Mouse (Mus musculus): ENCODE results near the gene Tectb.

Tectb gene

GRCm38 (mm10) chr19:55195574-55195973 lies 15.0 kb downstream of the Tectb start:
- in situ Hi-C loops (cut with MboI; ENCODE audit: low pct_unique_long_range_greater_than_20kb in 1 of 2, low sequenced_read_pairs in 2 of 2, unreplicated experiment in 1 of 2) = no loop called here

- in situ Hi-C loops (cut with MboI; ENCODE audit: low pct_unique_long_range_greater_than_20kb in 1 of 2, low sequenced_read_pairs in 2 of 2, unreplicated experiment in 1 of 2) = no loop called here
Observed at GRCm38 (mm10) chr19:55198303-55198702, 17.8 kb downstream of the Tectb start.

- in situ Hi-C loops (cut with MboI; ENCODE audit: low pct_unique_long_range_greater_than_20kb in 1 of 2, low sequenced_read_pairs in 2 of 2, unreplicated experiment in 1 of 2) = loop anchor here (10.0 to 25.0 kb wide), 2 partner anchors 132 to 1169 kb away; partner anchors contain the start of gene Adra2a (in 1 of the 2)
Observed at GRCm38 (mm10) chr19:55206482-55207138, 26.1 kb downstream of the Tectb start.

- in situ Hi-C loops (cut with MboI; ENCODE audit: low pct_unique_long_range_greater_than_20kb in 1 of 2, low sequenced_read_pairs in 2 of 2, unreplicated experiment in 1 of 2) = loop anchor here (10.0 to 25.0 kb wide), 2 partner anchors 132 to 1170 kb away; partner anchors contain the start of gene Adra2a (in 1 of the 2)
Observed at GRCm38 (mm10) chr19:55207205-55207604, 26.7 kb downstream of the Tectb start.

- in situ Hi-C loops (cut with MboI; ENCODE audit: low pct_unique_long_range_greater_than_20kb in 1 of 2, low sequenced_read_pairs in 2 of 2, unreplicated experiment in 1 of 2) = loop anchor here (10.0 to 25.0 kb wide), 2 partner anchors 133 to 1171 kb away; partner anchors contain the start of gene Adra2a (in 1 of the 2)
Observed at GRCm38 (mm10) chr19:55207746-55208538, 27.4 kb downstream of the Tectb start.

DNA sequence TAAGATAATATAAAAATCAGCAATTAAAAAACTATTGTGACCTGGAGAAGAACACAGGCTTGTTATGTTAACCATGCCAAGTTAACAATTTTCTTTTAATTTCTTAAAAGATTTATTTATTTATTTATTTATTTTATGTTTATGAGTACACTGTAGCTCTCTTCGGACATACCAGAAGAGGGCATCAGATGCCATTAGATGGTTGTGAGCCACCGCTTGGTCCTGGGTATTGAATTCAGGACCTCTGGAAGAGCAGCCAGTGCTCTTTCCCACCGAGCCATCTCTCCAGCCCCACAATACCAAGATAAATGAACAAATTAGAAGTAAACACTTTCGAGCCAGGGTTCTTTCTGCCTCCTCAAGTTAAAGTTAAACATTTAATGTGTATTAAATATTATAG lies 28.1 kb downstream of the Tectb start:
- in situ Hi-C loops (cut with MboI; ENCODE audit: low pct_unique_long_range_greater_than_20kb in 1 of 2, low sequenced_read_pairs in 2 of 2, unreplicated experiment in 1 of 2) = loop anchor here (10.0 to 25.0 kb wide), 2 partner anchors 134 to 1171 kb away; partner anchors contain the start of gene Adra2a (in 1 of the 2)

GRCm38 (mm10) chr19:55209084-55209483 lies 28.6 kb downstream of the Tectb start:
- in situ Hi-C loops (cut with MboI; ENCODE audit: low pct_unique_long_range_greater_than_20kb in 1 of 2, low sequenced_read_pairs in 2 of 2, unreplicated experiment in 1 of 2) = loop anchor here (10.0 to 25.0 kb wide), 2 partner anchors 134 to 1172 kb away; partner anchors contain the start of gene Adra2a (in 1 of the 2)

GRCm38 (mm10) chr19:55211698-55212097 lies 31.2 kb downstream of the Tectb start:
- in situ Hi-C loops (cut with MboI; ENCODE audit: low pct_unique_long_range_greater_than_20kb in 1 of 2, low sequenced_read_pairs in 2 of 2, unreplicated experiment in 1 of 2) = loop anchor here in 1 of 2 experiments (25.0 kb wide), 1 partner anchor 1174 kb away; the partner anchor contains the start of gene Adra2a

DNA sequence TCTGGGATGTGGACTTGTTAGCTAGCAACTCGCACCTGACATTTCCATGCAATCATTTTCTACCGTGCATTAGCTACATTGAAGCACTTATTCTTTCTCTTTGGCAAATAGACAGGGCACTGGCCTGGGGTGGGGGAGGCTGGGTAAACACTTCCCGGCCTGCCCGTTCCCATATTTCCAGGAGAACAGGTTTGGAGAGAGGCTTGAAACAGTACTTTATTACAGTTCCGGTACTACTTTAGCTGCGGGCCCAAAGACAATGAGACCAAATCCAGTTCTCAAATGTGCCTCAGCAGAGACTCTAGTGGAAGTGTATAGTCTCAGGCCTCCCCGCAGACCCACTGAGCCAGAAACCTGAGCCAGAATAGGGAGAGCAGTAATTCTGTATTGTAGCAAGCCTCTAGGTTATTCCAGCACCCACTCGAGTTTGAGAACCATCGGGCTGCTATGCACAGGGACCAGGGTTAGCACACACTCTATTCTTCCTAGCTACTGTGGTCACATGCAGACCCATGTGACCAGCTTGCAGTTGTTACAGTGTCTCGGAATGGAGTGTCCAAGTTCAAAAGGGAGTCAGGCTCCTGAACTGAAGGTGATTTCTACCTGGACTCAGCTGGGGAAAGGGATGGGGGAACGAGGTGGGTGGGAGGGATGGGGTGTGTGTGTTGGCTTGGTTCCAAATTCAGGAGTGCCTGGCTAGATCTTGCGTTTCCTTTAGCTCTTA lies 33.2 kb downstream of the Tectb start:
- in situ Hi-C loops (cut with MboI; ENCODE audit: low pct_unique_long_range_greater_than_20kb in 1 of 2, low sequenced_read_pairs in 2 of 2, unreplicated experiment in 1 of 2) = loop anchor here in 1 of 2 experiments (25.0 kb wide), 1 partner anchor 1176 kb away; the partner anchor contains the start of gene Adra2a

DNA sequence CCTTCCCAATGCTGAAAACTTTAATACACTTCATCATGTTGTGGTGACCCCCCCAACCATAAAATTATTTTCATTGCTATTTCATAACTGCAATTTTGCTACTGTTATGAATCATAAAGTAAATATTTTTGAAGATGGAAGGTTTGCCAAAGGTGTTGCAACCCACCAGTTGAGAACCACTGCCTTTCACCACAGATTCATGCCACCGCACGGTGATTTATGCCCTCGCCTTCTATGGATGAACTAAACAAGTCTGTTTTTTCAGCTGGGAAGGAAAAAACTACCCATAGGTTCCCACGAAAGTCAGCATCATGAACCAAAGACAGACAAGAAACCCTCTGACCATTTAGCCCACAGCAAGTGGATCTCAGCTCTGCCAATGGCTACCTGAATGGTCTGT lies 36.3 kb downstream of the Tectb start:
- in situ Hi-C loops (cut with MboI; ENCODE audit: low pct_unique_long_range_greater_than_20kb in 1 of 2, low sequenced_read_pairs in 2 of 2, unreplicated experiment in 1 of 2) = loop anchor here in 1 of 2 experiments (25.0 kb wide), 1 partner anchor 1180 kb away; the partner anchor contains the start of gene Adra2a

DNA sequence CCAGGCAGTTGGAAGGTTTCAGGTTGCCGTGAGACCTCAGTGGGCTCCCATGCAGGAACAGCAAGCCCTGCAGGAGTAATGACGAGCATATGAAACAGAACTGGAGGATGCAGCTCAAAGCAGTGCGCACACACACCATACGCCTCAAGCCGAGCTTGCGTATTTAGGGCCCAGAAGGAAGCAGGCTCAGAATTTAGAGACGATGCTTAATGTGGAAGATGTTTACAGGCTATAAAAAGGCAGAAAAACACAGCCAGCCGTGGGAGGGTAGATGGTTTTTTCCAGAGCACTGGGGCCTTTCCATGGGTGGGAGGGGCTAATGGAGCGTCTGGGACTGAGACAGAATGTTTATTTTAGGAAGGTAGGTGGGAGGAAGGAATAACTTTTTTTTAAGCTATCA lies 36.8 kb downstream of the Tectb start:
- in situ Hi-C loops (cut with MboI; ENCODE audit: low pct_unique_long_range_greater_than_20kb in 1 of 2, low sequenced_read_pairs in 2 of 2, unreplicated experiment in 1 of 2) = loop anchor here in 1 of 2 experiments (25.0 kb wide), 1 partner anchor 1180 kb away; the partner anchor contains the start of gene Adra2a

- in situ Hi-C loops (cut with MboI; ENCODE audit: low pct_unique_long_range_greater_than_20kb in 1 of 2, low sequenced_read_pairs in 2 of 2, unreplicated experiment in 1 of 2) = loop anchor here in 1 of 2 experiments (25.0 kb wide), 1 partner anchor 1181 kb away; the partner anchor contains the start of gene Adra2a
Observed at GRCm38 (mm10) chr19:55218192-55218739, 37.7 kb downstream of the Tectb start.

DNA sequence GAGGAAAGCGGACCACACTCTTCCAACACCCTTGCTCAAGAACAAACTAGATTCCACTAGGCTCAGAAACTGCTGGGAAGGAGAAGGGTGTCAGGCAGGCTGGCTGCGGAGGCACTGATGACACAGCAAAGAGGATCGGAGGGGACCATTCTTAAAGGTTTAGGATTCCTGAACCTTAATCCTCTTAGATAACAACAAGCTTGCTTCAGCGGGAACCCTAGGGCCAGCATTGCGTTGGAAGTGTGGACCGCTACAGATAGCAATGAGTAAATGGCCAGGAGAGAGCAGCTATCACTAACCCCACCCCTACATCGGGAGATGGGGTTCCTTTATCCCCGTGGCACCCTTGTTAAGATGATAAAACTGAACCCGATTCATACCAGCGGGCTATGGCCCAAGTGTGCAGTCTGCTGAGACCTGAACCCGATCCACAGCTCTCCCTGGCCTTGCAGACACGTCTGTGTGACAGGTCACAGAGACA lies 38.2 kb downstream of the Tectb start:
- in situ Hi-C loops (cut with MboI; ENCODE audit: low pct_unique_long_range_greater_than_20kb in 1 of 2, low sequenced_read_pairs in 2 of 2, unreplicated experiment in 1 of 2) = loop anchor here in 1 of 2 experiments (25.0 kb wide), 1 partner anchor 1181 kb away; the partner anchor contains the start of gene Adra2a

DNA sequence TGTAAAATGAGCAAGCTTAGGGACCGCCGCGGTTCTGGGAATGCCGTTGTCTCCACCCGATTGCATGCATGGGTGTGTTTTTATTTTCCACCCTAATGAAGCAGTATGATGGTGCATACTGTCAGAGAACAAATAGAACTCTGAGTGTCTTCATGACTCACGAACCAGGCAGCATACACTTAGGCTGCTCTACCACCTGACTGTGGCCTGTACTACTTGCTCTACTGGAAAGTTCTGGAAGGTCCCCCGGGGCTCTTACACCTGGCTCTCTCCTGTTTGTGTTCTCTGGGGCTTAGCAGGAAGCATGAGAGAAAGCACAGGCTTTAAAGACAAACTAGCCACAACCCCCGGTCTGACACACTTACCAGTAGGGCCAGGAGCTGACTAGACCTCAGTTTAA lies 38.8 kb downstream of the Tectb start:
- in situ Hi-C loops (cut with MboI; ENCODE audit: low pct_unique_long_range_greater_than_20kb in 1 of 2, low sequenced_read_pairs in 2 of 2, unreplicated experiment in 1 of 2) = loop anchor here in 1 of 2 experiments (25.0 kb wide), 1 partner anchor 1182 kb away; the partner anchor contains the start of gene Adra2a

GRCm38 (mm10) chr19:55221208-55221607 lies 40.7 kb downstream of the Tectb start:
- in situ Hi-C loops (cut with MboI; ENCODE audit: low pct_unique_long_range_greater_than_20kb in 1 of 2, low sequenced_read_pairs in 2 of 2, unreplicated experiment in 1 of 2) = loop anchor here (5.0 to 25.0 kb wide), 3 partner anchors 76 to 1184 kb away; partner anchors contain the start of gene Adra2a (in 1 of the 2)

DNA sequence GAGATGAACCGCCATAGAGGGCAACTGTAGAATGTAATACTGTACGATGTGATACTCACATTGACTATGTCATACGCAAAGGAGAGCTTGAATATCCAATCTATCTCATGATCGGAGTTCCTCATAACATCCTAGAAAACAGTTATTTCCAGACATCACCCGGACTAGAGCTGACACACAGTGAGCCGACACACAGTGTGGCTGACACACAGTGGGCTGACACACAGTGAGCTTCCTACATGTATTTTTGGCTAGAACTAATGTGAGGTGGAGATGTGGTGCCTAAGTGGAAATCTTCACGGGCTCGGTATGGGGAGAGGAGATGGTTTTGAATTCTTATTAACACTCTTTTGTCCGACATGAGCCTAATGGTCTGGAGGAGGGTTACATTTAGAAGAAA lies 41.7 kb downstream of the Tectb start:
- in situ Hi-C loops (cut with MboI; ENCODE audit: low pct_unique_long_range_greater_than_20kb in 1 of 2, low sequenced_read_pairs in 2 of 2, unreplicated experiment in 1 of 2) = loop anchor here (5.0 to 25.0 kb wide), 3 partner anchors 75 to 1185 kb away; partner anchors contain the start of gene Adra2a (in 1 of the 2)

- in situ Hi-C loops (cut with MboI; ENCODE audit: low pct_unique_long_range_greater_than_20kb in 1 of 2, low sequenced_read_pairs in 2 of 2, unreplicated experiment in 1 of 2) = loop anchor here in 1 of 2 experiments (10.0 kb wide), 1 partner anchor 78 kb away; no protein-coding TSS in a partner anchor
Observed at GRCm38 (mm10) chr19:55226621-55227020, 46.1 kb downstream of the Tectb start.

Data from mouse embryonic stem cell (cell line).